Mouse (Mus musculus): Measurements from ENCODE around the gene Ppp4r1. TPM values are rescaled to one million over a fixed set of nuclear protein-coding genes. Genes with fewer than 3 reads are reported as not detected.
A peak's percentile ranks its signal among the peaks of the same experiment; 100 is the strongest.

The Ppp4r1 gene
- total RNA-seq, 2 experiments from 2014 or later: 32.3 to 35.1 TPM

DNA sequence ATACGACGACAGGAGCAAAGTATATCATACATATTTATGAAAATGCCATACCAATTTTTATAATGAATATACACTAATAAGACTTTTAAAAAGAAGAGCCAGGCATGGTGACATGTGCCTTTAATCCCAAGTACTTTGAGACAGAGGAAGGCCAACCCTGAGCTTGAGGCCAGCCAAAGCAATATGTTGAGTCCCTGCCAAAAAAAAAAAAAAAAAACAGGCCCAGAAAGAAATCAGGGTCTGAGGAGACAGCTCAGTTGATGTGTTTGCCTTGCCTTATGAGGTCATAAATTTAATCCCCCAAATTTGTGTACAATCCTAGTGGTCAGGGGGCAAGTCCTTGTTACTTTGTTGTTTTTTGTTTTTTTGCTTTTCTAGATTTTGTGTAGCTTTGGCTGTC, 1.4 kb upstream of the Ppp4r1 start:
- no peak for DNase-seq (ENCODE audit: low spot score in 2 of 2)
- no peak for TF ChIP-seq CTCF (conservative IDR thresholded peaks at IDR 0.05)
- H3K27ac ChIP-seq: no peak overlapping the region
- H3K4me3 ChIP-seq: no peak overlapping the region

DNA sequence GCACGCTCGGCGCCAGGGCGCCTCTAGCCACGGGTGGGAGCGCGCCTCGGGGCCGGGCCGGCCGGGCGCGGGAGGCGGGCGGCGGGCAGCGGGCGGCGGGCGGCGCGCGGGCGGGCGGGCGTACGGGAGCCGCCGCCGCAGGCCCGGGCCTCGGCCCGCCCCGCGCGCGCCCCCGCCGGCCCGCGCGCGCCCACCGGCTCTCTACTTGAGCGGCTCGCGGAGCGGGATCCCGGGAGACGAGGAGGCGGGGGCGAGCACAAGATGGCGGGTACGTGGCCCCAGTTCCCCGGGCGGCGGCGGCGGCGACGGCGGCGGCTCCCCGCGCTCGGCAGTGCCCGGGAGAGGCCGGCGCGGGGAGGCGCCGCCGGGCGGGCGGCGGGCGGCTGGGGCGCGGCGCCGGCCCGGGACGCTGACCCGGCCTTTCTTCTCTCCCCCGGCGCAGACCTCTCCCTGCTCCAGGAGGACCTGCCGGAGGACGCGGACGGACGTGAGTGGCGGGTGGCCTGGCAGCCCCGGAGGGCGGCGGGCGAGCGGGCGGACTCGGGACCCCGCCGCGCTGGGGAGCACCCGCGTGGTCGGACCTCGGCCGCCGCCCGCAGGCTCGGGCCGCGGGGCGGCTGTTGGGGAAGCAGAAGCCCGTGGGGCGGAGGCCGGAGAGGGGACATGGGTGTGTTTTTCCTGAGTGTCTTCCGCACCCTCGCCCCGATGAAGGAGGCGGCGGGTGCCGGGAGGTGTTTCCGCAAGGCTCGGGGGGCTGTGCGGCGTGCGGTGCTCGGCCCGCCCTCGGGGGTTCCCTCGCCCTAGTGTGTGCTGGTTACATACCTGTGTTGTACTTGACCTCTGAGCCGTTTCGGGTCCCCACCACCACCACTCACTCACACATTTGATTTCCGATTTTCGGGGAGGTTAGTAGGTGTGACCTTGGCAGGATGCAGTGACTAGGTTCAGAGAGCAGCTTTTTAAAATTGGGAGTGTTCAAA, 1.1 kb downstream of the Ppp4r1 start:
- DNase-seq (ENCODE audit: low spot score in 2 of 2): peak; percentile 72
- TF ChIP-seq CTCF (conservative IDR thresholded peaks at IDR 0.05): no peak
- Histone ChIP-seq H3K27ac (peak overlapping the region; percentile 96), H3K4me3 (peak overlapping the region; percentile 68)

DNA sequence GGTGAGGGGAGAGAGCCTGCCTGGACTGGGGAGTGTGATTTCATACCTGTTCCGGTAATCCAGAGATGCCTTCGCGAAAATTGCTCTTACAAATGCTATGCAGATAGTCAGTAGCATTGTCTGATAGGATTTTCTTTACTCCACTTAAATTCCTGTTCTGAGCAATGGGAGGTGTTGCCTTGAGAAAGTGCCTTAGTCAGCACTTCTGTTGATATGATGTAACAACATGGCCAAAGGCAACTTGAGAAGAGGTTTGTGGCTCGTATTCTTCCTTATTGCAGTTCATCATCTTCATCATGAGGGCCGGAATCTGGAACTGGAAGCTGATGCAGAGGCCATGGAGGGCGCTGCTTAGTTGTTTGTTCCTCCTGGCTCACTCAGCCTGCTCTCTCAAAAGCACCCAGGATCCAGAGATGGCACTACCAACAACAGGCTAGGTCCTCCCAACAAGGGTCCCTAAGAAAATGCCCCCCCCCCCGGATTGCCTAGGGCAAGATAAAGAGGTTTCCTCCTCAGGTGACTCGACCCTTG, 2.3 kb downstream of the Ppp4r1 start:
- H3K27ac ChIP-seq: no peak overlapping the region
- TF ChIP-seq CTCF (conservative IDR thresholded peaks at IDR 0.05): no peak

DNA sequence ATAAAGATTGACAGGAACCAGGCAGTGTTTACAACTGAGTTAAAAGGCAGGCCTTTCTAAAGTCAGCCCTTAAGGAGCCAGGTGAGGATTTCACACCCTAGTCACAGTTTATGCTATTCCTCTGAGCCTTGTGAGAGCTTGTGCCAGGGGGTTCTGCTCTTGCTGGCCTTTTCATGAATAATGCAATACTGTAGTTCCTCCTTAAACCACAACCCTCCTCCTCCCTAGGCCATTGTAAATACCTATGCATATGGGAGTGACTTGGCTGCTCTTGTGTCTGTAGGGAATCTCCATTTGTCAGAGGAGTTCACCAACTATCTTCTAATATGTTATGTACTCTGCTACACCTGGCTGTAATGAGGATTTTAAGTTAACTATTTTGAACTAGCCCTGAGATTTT, 3.3 kb downstream of the Ppp4r1 start:
- no peak for TF ChIP-seq CTCF (conservative IDR thresholded peaks at IDR 0.05)
- Histone ChIP-seq H3K27ac (no peak overlapping the region), H3K4me3 (no peak overlapping the region)
- no peak for DNase-seq (ENCODE audit: low spot score in 2 of 2)

More for the DNA sequence above, 2.3 kb downstream of the Ppp4r1 start:
- DNase-seq (ENCODE audit: low spot score in 2 of 2): no peak
- H3K4me3 ChIP-seq: peak overlapping the region; percentile 68

DNA sequence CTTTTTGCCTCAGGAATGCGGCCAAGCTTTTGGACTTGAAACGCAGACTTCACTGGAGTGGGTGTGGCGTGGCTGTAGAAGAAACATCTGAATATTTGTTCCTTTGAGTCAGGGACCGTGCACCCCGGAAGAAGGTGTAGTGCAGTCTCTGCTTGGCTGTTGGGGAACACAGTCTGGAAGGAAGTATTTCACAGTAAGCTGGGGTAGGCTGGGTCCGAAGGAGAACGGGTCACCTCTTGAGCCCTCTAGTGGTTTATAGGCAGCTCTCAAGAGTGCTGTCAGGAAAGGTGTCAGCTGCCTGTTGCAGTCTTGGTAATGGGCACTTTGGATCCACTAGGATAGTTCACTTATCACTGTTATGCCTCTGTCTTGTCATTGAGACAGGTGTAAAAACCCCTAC, 3.9 kb downstream of the Ppp4r1 start:
- peak; percentile 71 for TF ChIP-seq CTCF (conservative IDR thresholded peaks at IDR 0.05)
- DNase-seq (ENCODE audit: low spot score in 2 of 2): no peak
- no peak overlapping the region for H3K27ac ChIP-seq
- no peak overlapping the region for H3K4me3 ChIP-seq

DNA sequence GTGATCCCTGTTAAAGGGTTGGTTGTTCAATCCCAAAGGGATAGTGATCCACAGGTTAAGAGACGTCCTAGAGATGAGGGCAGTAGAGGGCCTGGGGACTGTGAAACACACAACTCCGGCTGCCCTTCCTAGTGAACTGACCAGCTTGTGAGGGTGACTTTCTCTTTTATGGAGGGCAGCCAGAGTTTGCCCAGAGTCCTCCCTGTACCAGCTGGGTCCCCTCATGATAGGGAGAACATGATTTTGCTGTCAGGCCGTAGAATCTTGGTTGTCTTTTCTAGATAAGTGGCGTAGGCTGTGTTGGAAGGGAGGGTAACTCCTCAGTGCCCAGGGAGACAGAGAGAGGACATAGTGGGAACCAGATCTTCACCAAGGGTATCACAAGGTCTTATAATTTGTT, 4.9 kb downstream of the Ppp4r1 start:
- TF ChIP-seq CTCF (conservative IDR thresholded peaks at IDR 0.05): no peak
- Histone ChIP-seq H3K27ac (no peak overlapping the region), H3K4me3 (no peak overlapping the region)
- DNase-seq (ENCODE audit: low spot score in 2 of 2): no peak

DNA sequence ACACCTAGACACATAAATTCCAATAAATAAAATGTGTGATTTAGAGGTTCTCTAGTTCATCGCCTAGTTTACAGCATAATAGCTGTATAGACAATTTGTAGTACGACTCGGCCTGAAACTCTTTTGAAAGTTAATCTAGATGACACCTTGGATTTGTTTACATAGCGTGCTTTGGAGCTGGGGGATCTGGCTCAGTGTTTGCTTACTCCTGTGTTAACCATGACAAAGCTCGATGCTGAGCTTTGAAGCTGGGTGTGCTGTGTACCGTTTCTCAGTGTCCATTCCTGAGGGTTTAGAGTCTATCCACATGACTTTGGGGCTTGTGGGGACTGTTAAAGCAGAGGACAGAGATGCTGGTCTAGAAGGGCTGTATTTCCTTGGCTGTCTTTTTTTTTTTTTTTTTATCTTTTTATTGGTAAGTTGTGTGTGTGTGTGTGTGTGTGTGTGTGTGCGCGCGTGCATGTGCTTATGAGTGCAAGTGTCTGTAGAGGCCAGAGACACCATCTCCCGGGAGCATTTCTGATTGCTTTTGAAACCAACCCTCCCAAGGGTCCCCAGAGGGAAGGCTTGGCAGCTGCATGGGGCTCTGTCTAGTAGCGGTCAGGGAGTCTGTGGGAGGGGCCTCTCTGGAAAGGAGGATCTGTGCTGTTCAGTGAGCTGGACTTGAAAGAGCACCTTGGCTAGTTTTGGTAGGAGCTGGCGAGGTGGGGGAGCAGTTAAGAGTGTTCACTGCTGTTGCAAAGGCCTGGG, 6.3 kb downstream of the Ppp4r1 start:
- Histone ChIP-seq H3K27ac (no peak overlapping the region), H3K4me3 (no peak overlapping the region)
- TF ChIP-seq CTCF (conservative IDR thresholded peaks at IDR 0.05): no peak
- DNase-seq (ENCODE audit: low spot score in 2 of 2): no peak

DNA sequence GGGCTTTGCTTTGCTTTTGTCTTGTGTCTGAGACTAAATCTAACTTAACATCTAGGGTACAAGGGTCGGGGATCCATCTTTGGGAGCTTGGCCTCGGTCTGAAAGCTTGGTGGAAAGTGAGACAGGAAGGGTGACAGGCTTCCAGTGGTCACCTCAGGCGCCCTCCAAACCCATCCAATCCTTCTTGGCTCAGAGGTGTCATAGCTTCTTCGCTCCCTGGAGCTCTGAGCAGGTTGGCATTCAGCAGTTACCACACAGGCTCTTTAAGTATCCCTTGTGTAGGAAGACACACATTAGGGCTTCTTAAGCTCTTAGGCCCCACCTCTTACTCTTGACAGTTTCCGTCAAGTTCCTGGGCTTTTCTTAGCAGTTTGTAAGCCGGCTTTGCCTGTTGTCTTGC, 7.2 kb downstream of the Ppp4r1 start:
- no peak for DNase-seq (ENCODE audit: low spot score in 2 of 2)
- TF ChIP-seq CTCF (conservative IDR thresholded peaks at IDR 0.05): no peak
- Histone ChIP-seq H3K4me3 (no peak overlapping the region), H3K27ac (no peak overlapping the region)

DNA sequence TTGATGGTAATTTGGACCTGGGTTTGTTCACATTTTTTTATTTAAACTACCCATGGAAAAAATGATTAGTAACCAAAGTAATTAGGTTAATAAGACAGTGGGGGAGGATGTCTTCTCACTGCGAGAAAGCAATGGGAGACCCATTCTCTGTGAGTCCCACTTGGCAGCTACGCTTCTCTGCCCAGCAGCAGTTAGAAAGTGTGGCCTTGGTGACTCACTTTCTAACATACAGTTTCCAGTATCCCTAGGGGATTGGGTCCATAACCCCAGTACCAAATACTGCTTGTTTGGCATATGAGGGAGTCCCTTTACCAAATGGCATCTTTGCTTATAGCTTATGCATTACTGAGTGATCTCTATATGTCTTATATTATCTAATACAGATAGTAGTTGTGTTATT, 8.8 kb downstream of the Ppp4r1 start:
- H3K4me3 ChIP-seq: no peak overlapping the region
- H3K27ac ChIP-seq: no peak overlapping the region
- no peak for DNase-seq (ENCODE audit: low spot score in 2 of 2)
- no peak for TF ChIP-seq CTCF (conservative IDR thresholded peaks at IDR 0.05)

DNA sequence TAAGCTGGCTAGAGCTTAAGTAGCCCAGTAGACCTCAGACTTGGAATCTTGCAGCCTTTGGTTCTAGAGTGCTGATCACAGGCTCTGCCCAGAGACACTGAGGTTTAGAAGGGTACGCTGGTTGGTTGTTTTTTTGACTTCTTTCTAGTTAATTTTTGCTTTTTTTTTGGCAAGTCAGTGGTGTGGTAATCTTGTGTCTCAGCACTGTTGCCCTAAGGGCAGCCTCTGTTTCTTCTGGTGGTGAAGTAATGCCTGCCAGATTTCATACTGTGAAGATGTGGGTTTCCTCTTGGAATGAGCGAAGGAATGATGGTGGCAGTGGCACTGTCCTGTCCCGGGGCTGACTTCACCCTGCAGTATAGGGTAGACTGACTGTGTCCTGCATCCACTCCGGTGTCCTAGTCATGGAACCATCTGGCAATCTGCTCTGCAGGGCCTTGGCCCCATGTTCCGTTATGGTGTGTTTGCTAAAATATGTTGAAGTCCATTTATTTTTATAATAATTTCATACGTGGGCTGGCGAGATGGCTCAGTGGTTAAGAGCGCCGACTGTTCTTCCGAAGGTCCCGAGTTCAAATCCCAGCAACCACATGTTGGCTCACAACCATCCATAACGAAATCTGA, 11.0 kb downstream of the Ppp4r1 start:
- TF ChIP-seq CTCF (conservative IDR thresholded peaks at IDR 0.05): no peak
- no peak for DNase-seq (ENCODE audit: low spot score in 2 of 2)
- Histone ChIP-seq H3K27ac (no peak overlapping the region), H3K4me3 (no peak overlapping the region)

DNA sequence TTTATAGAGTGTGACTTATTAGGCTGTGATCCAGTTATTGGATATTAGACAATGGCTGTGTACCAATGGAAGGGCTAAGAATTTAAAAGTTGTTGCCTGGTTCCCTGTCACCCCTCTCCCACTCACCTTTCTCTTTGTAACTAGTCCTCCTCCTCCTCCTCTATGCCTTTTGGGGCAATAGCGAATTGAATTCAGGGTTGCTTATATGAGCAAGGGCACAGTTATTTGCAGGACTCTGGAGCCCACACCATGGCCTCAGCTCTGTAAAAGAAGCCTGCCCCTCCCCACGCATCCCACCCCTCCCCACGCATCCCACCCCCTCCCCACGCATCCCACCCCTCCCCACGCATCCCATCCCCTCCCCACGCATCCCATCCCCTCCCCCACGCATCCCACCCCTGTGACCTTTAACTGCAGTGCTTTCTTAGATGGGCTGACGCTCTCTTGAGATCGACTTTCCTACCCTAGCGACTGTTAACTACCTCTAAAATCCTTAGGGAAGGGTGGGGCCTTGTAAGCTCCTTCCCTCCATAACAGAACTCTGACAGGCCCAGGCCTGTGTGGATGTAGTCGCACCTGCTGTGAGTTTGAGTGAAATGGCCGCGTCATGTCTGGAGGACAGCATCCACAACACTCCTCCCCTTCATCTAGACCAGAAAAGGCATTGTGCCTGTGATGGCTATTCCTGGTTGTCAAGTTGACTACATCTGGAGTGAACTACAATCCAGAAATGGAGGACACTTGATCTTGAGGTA, 11.9 kb downstream of the Ppp4r1 start:
- no peak for DNase-seq (ENCODE audit: low spot score in 2 of 2)
- no peak for TF ChIP-seq CTCF (conservative IDR thresholded peaks at IDR 0.05)
- no peak overlapping the region for H3K4me3 ChIP-seq
- no peak overlapping the region for H3K27ac ChIP-seq

DNA sequence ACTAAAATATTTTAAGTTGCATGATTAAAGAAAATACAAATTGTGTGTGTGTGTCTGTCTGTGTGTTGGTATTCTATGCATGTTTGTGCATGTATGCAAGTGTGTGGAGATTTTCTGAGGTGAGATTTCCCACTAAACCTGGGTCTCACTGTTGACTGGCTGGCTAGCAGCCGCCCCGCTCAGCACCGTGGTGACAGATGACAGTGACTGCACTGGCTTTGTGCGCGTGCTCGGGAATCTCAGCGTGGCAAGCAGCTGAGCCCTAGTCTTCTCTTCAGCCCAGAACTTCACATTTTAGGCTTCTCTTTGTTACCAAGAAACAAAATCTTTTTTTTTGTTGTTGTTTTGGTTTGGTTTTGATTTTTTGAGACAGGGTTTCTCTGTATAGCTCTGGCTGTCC, 13.7 kb downstream of the Ppp4r1 start:
- no peak for TF ChIP-seq CTCF (conservative IDR thresholded peaks at IDR 0.05)
- DNase-seq (ENCODE audit: low spot score in 2 of 2): peak in 1 of 2 experiments; percentile 29
- Histone ChIP-seq H3K27ac (no peak overlapping the region), H3K4me3 (no peak overlapping the region)
